Comparison of ENCODE assay signal across 19 mouse cellular contexts in the genomic region with DNA sequence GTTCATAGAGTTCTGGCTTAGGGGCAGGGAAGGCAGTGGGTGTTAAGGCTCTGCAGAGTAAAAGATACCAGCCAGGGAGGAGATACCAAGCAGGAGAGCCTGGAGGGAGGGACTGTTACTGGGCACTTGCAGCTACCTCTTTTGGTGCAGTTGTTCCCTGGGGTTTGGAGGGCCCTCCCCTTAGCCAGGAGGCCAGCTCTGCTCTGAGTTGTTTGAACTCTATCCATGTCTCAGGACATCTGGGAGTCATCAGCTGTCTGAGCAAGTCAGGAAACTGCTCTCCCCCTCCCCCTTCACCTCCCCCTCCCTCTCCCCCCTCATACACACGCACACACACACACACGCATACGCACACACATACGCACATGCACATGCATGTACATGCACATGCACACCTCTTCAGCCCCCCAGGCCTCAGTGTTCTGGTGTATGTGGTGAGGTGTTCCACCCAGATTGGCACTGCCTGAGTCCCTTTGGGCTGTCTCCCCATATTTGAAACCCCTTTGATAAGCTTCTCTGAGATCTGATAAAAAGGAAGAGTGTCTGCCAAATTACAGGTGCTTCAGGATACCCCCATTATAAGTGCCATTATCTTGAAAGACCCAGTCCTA.
DNase-seq lines count a peak whose midpoint lies in the region; ATAC-seq and TF ChIP-seq lines count a peak whose summit lies in the region.
"Had no signal": no experiment of that assay in that cellular context is flagged by ENCODE, and none has a peak within 500 bp of the region (broad histone marks: within the 10 kb centered on the region; RNA-seq: fewer than 3 reads in every experiment).

No protein-coding gene starts in this region.

- H3K9ac ChIP-seq in forebrain, embryonic 11.5 days (ENCODE audit: low read length), result no peak overlapping the region
- H3K9ac ChIP-seq in forebrain, embryonic 15.5 days (replicated peaks), result no peak overlapping the region
- no peak overlapping the region for H3K9ac ChIP-seq in liver, embryonic 14.5 days (replicated peaks)
- H3K9ac ChIP-seq in limb, embryonic 11.5 days (ENCODE audit: low read length), result no peak overlapping the region
- H3K9ac ChIP-seq: forebrain, postnatal 0 days; hindbrain, embryonic 15.5 days had no signal

- no peaks in the 10 kb centered on the region for H3K27me3 ChIP-seq in forebrain, embryonic 11.5 days (ENCODE audit: control insufficient read depth, insufficient read depth, low read length)
- H3K27me3 ChIP-seq in forebrain, embryonic 15.5 days, result no peaks in the 10 kb centered on the region
- H3K27me3 ChIP-seq in liver, embryonic 14.5 days (ENCODE audit: control insufficient read depth, insufficient read depth, low read length), result no peaks in the 10 kb centered on the region
- H3K27me3 ChIP-seq in embryonic facial prominence, embryonic 10.5 days (replicated peaks; ENCODE audit: low read depth, poor library complexity, severe bottlenecking), result no peaks in the 10 kb centered on the region
- no peaks in the 10 kb centered on the region for H3K27me3 ChIP-seq in limb, embryonic 11.5 days (ENCODE audit: control insufficient read depth, insufficient read depth, low read length)

- H3K36me3 ChIP-seq in forebrain, embryonic 11.5 days (ENCODE audit: control insufficient read depth, insufficient read depth, low read length), result no peaks in the 10 kb centered on the region
- no peaks in the 10 kb centered on the region for H3K36me3 ChIP-seq in forebrain, embryonic 15.5 days
- no peaks in the 10 kb centered on the region for H3K36me3 ChIP-seq in liver, embryonic 14.5 days (replicated peaks; ENCODE audit: control insufficient read depth, insufficient read depth, low read depth)
- no peaks in the 10 kb centered on the region for H3K36me3 ChIP-seq in embryonic facial prominence, embryonic 10.5 days (replicated peaks)
- no peaks in the 10 kb centered on the region for H3K36me3 ChIP-seq in limb, embryonic 11.5 days (ENCODE audit: control insufficient read depth, insufficient read depth, low read length)
- H3K36me3 ChIP-seq: hindbrain, embryonic 15.5 days had no signal

- no peak overlapping the region for H3K4me3 ChIP-seq in forebrain, embryonic 11.5 days (ENCODE audit: low read depth, low read length)
- no peak overlapping the region for H3K4me3 ChIP-seq in forebrain, embryonic 15.5 days
- H3K4me3 ChIP-seq in liver, embryonic 14.5 days (ENCODE audit: insufficient read depth in 1 of 2, low read depth in 2 of 2, low read length in 2 of 2), result no peak overlapping the region
- no peak overlapping the region for H3K4me3 ChIP-seq in embryonic facial prominence, embryonic 10.5 days
- no peak overlapping the region for H3K4me3 ChIP-seq in limb, embryonic 11.5 days (ENCODE audit: low read depth, low read length)
- H3K4me3 ChIP-seq: hindbrain, embryonic 15.5 days had no signal

- no peak for TF ChIP-seq EP300 in liver, embryonic 14.5 days (IDR thresholded peaks at IDR 0.05; ENCODE audit: low read depth)

- WGBS in forebrain, embryonic 11.5 days, result 89% methylated on average over 4 of the region's 4 CpGs
- WGBS in forebrain, embryonic 15.5 days, result 93% methylated on average over 4 of the region's 4 CpGs
- WGBS in liver, embryonic 14.5 days (ENCODE audit: insufficient replicate concordance), result 89% methylated on average over 4 of the region's 4 CpGs
- 79% methylated on average over 4 of the region's 4 CpGs for WGBS in embryonic facial prominence, embryonic 10.5 days
- 67% methylated on average over 3 of the region's 4 CpGs for WGBS in limb, embryonic 11.5 days

- H3K27ac ChIP-seq in forebrain, embryonic 11.5 days (ENCODE audit: low read depth, low read length), result no peak overlapping the region
- no peak overlapping the region for H3K27ac ChIP-seq in forebrain, embryonic 15.5 days (replicated peaks)
- H3K27ac ChIP-seq in liver, embryonic 14.5 days, result no peak overlapping the region
- H3K27ac ChIP-seq in embryonic facial prominence, embryonic 10.5 days (replicated peaks), result peak overlapping the region; percentile 48
- H3K27ac ChIP-seq in limb, embryonic 11.5 days (replicated peaks; ENCODE audit: low read depth, low read length), result no peak overlapping the region
- H3K27ac ChIP-seq: hindbrain, embryonic 15.5 days; macrophage had no signal

- DNase-seq in forebrain, embryonic 11.5 days (ENCODE audit: low spot score), result no peak
- DNase-seq in liver, embryonic 14.5 days (ENCODE audit: low read depth in 3 of 3, low spot score in 3 of 3), result no peak
- no peak for DNase-seq in liver
- peak; percentile 48 for DNase-seq in embryonic facial prominence, embryonic 10.5 days (ENCODE audit: low spot score)
- no peak for DNase-seq in limb, embryonic 11.5 days (ENCODE audit: low spot score)
- DNase-seq in ovary, postnatal 10 days (ENCODE audit: low spot score), result no peak
- no peak for DNase-seq in spleen, adult 18-20 months
- DNase-seq: adrenal gland, postnatal 36 days; cerebellum, adult 9-10 months; forebrain, postnatal 0 days; gastrocnemius, postnatal 36 days; kidney, adult 2 months; kidney, postnatal 25 days; right cerebral cortex, postnatal 14 days; thymus, postnatal 14 days had no signal

- no peak for TF ChIP-seq CTCF in liver, embryonic 14.5 days (IDR thresholded peaks at IDR 0.05; ENCODE audit: low read depth)

- H3K4me2 ChIP-seq in forebrain, embryonic 11.5 days (ENCODE audit: low read depth, low read length, severe bottlenecking), result no peak overlapping the region
- H3K4me2 ChIP-seq in forebrain, embryonic 15.5 days (replicated peaks), result no peak overlapping the region
- no peak overlapping the region for H3K4me2 ChIP-seq in liver, embryonic 14.5 days (ENCODE audit: low read depth)
- no peak overlapping the region for H3K4me2 ChIP-seq in limb, embryonic 11.5 days (ENCODE audit: low read depth, severe bottlenecking)
- H3K4me2 ChIP-seq: hindbrain, embryonic 15.5 days had no signal

- H3K4me1 ChIP-seq in forebrain, embryonic 11.5 days (replicated peaks; ENCODE audit: control insufficient read depth, insufficient read depth, low read length), result no peaks in the 10 kb centered on the region
- H3K4me1 ChIP-seq in forebrain, embryonic 15.5 days, result no peaks in the 10 kb centered on the region
- H3K4me1 ChIP-seq in liver, embryonic 14.5 days (replicated peaks; ENCODE audit: control insufficient read depth in 2 of 2, insufficient read depth in 2 of 2, low read length in 1 of 2), result peaks cover 0 to 5% of the 10 kb centered on the region in 2 experiments; a peak in 2 of 4 replicates
- H3K4me1 ChIP-seq in embryonic facial prominence, embryonic 10.5 days, result peaks cover 30% of the 10 kb centered on the region
- H3K4me1 ChIP-seq in limb, embryonic 11.5 days (ENCODE audit: control insufficient read depth, insufficient read depth, low read length), result 0 out of 2 replicates have a peak, but pooled peaks cover 6% of the 10 kb centered on the region

- ATAC-seq in forebrain, embryonic 11.5 days (replicated peaks; ENCODE audit: low FRiP score), result peak; percentile 33
- no peak for ATAC-seq in forebrain, embryonic 15.5 days (replicated peaks)
- ATAC-seq in liver, embryonic 14.5 days (ENCODE audit: insufficient read depth), result 0 out of 2 replicates have a peak, but pooled peaks have one; percentile 15
- ATAC-seq in limb, embryonic 11.5 days (ENCODE audit: insufficient number of reproducible peaks, low FRiP score, low TSS enrichment, low read depth), result peak; percentile 61
- ATAC-seq: forebrain, postnatal 0 days; midbrain, embryonic 16.5 days had no signal

- H3K9me3 ChIP-seq in forebrain, embryonic 11.5 days (ENCODE audit: control insufficient read depth, low read length), result no peaks in the 10 kb centered on the region
- no peaks in the 10 kb centered on the region for H3K9me3 ChIP-seq in forebrain, embryonic 15.5 days
- H3K9me3 ChIP-seq in liver, embryonic 14.5 days (ENCODE audit: control insufficient read depth, low read length), result no peaks in the 10 kb centered on the region
- H3K9me3 ChIP-seq in embryonic facial prominence, embryonic 10.5 days, result no peaks in the 10 kb centered on the region
- no peaks in the 10 kb centered on the region for H3K9me3 ChIP-seq in limb, embryonic 11.5 days (ENCODE audit: control insufficient read depth, low read length)
- H3K9me3 ChIP-seq: hindbrain, embryonic 15.5 days had no signal
